Mouse (Mus musculus): ENCODE measurements around the gene Rrp9.
"Not testable (repeated sequence)": the region's sequence is repeated elsewhere in the genome, so short reads cannot be mapped to it uniquely, and the experiment has no call there.

The Rrp9 gene

GRCm38 (mm10) chr9:106473753-106474105 is 2.0 kb upstream of the Rrp9 start:
- DNase-seq (ENCODE audit: low read depth, low spot score) = no peak

GRCm38 (mm10) chr9:106474456-106474855 is 1.3 kb upstream of the Rrp9 start:
- DNase-seq (ENCODE audit: low read depth, low spot score) = peak; percentile 78

DNA sequence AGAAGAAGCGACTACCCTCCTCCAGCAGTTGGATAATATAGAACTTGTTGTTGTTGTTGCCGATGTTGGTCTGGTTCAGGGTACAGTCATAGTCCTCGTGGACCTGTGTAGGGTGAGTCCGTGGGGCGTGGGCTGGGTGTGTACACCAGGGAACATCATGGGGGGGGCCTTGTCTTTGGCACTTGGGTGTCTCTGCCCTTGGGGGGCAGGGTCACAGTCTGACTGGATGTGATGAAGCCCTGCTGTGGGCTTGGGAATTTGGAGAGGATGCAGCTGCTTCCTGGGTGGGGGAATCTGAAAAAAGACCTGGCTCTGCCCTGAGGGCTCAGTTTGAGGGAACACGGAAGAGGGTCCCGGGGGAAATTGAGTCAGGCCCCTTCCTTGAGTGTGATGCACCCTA is 717 bp upstream of the Rrp9 start:
- DNase-seq (ENCODE audit: low read depth, low spot score) = no peak

DNA sequence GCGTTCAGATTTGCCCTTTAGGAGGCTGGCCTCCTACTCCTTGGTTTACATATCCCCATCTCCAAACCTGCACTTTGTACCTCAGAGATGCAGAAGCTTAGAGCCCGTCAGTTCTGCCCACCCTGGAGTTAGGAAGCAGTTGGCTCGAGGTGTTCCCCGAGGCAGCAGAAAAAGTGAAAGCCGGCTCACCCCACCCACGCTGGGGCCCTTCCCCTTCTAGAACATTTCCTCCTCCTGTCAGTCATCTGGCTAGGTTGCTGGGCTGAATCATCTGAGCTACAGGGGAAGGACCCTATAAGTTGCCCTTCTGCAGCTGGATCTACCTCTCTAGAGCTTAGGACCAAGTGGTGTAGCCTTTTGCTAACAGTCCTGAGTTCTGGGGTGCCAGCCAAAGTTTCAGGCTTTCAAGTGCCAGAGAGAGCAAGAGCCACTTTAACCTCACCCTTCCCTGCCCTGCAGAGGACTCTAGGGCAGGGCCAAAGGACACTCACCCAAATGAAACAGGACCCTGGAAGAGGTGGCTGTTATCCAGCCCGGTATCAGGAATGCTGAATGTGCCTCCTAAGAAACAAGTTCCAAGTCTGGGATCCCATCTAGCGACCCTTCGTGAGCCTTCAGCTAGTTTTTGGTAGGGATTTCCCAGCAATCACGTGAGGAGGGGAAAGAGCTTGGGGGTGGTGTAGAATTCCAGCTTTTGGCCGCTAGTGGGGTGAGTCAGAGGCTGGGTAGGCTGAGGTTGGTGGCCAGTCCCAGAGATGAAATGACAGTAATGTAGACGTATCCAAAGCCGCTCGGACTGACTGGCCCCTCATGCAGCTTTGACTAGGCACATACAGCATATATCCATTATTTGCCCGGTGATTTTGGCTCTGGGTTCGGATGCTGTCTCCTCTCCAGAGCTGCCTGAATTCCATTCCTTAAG is 500 bp downstream of the Rrp9 start:
- DNase-seq (ENCODE audit: low read depth, low spot score) = no peak

DNA sequence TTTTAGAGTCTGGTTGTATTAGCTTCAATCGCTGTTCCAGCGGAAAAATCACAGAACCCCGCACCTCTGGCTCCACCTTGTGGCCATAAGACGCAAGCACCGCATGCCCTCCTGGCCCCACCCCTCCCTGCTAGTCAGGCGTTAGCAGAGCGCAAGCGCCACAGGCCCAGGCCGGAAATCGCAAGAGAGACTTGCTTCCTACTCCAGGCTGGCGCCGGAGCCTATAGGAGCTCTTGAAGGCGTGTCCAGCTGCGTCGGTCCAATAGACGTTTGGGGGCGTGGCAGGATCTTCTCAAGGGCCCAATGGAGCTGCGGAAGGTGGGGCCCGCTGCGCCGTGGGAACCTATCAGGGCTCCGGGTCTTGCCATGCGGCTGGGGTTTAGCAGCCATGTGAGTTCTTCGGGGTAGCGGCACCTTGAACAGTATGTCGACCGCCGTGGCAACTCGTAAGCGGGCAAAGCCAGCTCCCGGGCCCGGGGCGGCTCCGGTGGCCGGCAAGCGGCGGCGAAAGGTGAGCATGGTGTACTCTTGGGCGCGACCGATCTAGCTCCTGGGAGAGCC is 1.2 kb downstream of the Rrp9 start, which contains the start of gene Parp3:
Parp3 (minus strand) TSS at position 26 of the 561 bp plus-strand sequence.
- peak; percentile 99 for DNase-seq (ENCODE audit: low read depth, low spot score)

DNA sequence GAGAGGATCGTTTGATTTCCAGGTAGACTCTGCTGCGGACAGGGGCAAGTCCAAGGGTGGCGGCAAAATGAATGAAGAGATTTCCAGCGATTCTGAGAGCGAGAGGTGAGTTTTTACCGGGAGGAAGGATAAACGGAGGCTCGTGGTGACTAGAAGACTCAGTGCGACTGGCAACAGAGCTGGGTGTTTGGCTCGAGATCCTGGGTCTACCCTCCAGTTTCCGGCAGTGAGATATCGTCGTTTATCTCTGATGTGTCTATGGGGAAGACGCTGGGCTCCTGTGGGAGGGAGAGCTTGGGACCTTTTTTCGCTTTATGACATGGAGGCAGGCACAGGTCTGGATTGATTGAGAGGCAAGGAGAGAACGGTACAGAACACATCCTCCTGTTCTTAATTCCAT is 1.9 kb downstream of the Rrp9 start:
- DNase-seq (ENCODE audit: low read depth, low spot score) = no peak

DNA sequence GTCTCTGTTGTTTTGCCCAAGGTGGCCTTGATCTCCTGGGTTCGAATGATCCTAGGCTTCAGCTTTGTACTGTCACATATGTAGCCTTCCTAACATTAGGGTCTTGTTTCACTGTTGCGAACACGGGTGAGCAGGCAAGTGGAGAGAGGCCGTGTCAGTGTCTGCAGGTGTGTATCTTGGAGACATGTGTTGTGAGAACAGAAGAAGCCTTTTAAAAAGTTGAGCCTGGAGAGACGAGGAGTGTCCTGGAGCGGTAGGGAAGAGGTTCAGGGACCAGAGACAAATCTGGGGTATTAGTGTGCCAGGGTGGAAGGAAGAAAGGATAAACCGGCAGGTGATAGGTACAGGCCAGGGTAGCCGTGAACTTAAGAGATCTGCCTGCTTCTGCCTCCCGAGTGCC is 2.3 kb downstream of the Rrp9 start:
- DNase-seq (ENCODE audit: low read depth, low spot score) = no peak

GRCm38 (mm10) chr9:106480541-106480940 is 4.8 kb downstream of the Rrp9 start:
- no peak for DNase-seq (ENCODE audit: low read depth, low spot score)

- no peak for DNase-seq (ENCODE audit: low read depth, low spot score)
Observed at GRCm38 (mm10) chr9:106481075-106481474, 5.3 kb downstream of the Rrp9 start.

GRCm38 (mm10) chr9:106481676-106482075 is 5.9 kb downstream of the Rrp9 start:
- DNase-seq (ENCODE audit: low read depth, low spot score) = no peak

DNA sequence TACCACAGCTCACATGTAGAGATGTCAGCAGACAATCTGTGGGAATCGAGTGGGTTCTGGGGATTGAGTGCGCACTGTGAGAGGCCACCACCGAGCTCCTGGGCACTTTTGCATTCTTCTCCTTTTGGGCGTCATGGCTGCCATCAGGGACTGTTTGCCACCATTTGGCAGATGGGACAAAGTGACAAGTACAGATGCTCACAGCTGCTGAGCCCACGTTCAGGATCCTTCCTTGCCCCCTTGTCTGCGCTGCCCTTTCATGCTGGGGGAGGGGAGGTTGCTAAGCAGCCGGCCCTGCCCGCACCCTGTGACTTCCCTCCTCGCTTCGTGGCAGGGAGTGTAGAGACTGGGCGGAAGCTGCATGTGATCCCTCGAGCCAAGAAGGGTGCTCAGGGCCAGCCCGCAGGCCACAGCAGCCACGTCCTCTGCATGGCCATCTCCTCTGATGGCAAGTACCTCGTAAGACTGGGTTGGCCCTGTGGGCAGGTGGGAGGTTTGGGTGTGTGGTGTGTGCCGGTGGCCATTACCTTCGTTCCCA is 6.9 kb downstream of the Rrp9 start:
- DNase-seq (ENCODE audit: low read depth, low spot score) = no peak

GRCm38 (mm10) chr9:106483136-106483535 is 7.4 kb downstream of the Rrp9 start:
- DNase-seq (ENCODE audit: low read depth, low spot score) = no peak

- DNase-seq (ENCODE audit: low read depth, low spot score) = no peak
Observed at GRCm38 (mm10) chr9:106483606-106484005, 7.8 kb downstream of the Rrp9 start.

- no peak for DNase-seq (ENCODE audit: low read depth, low spot score)
Observed at GRCm38 (mm10) chr9:106485076-106485475, 9.3 kb downstream of the Rrp9 start.

- not testable (repeated sequence) for DNase-seq (ENCODE audit: low read depth, low spot score)
Observed at GRCm38 (mm10) chr9:106487602-106488001, 11.8 kb downstream of the Rrp9 start.

DNA sequence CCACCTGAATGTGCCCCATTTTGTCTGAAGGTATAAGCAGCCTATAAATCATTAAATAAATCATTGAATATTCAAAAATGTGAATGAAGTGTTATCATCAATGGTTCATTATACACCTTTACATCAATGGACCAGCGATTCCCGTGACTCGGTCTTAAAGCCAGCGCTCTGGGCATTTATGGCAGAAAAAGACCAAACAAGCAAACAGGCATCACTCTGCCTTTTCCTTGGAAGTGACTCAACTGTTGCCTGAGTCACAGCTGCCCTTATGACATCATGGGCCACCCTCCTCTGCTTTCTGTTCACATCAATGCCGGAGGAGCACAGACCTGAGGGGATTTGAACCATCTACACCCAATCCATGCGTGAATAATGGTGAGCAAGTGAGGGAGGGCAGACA is 23.9 kb downstream of the Rrp9 start, which contains the start of gene Iqcf1:
Iqcf1 (plus strand) TSS at position 301 of the 400 bp plus-strand sequence.
- DNase-seq (ENCODE audit: low read depth, low spot score) = no peak

DNA sequence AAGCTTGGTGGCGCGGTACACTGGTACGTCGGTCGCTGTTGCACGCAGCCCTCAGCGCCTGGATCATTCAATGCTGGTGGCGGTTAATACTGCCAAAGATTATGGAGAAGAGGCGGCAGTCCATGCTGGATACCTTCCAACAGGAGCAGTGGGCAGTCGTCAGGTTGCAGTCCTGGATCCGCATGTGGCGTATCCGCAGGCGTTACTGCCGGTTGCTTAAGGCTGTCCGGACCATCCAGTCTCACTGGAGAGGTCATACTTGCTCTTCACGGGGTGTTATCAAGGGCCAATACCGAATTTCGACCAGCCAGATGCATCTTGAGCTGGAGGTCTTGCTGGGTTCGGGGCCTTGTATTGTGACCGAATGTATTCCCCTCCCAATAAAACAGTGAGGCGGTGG is 26.1 kb downstream of the Rrp9 start:
- DNase-seq (ENCODE audit: low read depth, low spot score) = no peak

DNA sequence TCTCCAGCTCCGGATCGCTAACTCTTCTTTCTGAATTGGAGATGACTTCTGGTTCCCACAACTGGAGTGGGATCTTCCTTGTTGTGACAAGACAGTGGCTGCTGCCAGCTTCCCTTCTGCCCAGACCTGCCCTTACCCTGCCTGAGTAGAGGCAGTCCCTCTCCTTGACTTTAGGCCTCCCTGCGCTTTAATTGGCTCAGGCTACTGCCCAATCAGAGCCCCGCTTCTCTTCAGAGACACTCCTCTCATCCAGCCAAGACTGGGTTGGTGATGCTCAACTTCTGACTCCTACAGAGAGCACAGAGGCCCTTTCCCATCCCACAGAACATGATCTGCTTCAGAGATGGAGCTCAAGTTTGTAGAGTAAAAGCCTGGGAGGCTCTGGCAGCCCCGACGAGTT is 28.5 kb downstream of the Rrp9 start:
- DNase-seq (ENCODE audit: low read depth, low spot score) = no peak

DNA sequence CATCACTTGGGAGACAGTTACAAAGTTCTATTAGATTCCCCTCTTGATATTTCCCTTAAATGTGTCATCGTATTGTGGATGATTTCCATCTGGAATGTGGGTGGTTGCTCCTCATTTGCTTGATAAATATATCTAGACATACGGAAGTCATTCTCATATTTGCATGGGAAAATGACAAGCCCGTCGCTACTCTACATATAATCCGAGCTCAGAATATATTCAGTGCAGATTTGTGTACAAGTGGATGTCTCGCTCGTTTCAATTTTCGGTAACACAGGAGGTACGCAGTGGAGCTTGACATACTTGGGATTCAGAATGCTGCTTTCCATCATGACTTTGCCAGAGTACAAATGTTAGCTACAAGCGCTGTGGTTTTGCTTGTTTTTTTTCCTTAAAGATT is 33.6 kb downstream of the Rrp9 start:
- no peak for DNase-seq (ENCODE audit: low read depth, low spot score)

DNA sequence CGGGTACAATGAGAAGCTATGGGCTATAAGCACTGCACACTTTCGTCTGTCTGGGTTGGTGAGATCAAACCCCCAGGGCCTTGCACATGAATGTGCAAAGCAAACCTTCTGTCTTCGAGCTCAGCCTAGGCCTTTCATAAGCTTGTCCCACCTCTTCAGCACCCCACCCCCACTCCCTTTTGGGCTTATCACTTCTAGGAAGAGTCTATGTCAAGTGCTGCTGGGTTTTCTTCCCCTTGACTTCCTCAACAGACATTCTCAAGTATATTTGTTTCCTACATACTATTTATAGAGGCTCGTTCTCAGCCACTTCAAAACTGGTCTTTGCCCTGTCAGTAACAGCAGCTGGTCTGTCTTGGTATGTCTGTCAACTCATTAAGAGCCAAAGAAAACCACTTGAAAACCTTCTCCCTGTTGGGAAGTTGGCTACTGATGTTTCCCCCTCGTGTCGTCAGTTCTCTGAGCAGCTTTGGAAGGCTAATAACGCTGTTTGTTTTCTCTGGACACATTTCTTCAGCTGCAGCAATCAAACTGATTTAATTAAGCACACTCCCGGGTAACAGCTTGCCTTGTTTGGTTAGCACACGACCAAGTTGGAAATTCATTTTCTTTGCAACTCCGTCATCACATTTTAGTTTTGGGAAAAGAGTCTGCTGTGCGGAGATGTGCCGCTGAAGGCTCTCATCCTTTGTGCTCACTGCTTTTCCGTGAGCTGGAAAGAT is 37.1 kb downstream of the Rrp9 start:
- no peak for DNase-seq (ENCODE audit: low read depth, low spot score)

DNA sequence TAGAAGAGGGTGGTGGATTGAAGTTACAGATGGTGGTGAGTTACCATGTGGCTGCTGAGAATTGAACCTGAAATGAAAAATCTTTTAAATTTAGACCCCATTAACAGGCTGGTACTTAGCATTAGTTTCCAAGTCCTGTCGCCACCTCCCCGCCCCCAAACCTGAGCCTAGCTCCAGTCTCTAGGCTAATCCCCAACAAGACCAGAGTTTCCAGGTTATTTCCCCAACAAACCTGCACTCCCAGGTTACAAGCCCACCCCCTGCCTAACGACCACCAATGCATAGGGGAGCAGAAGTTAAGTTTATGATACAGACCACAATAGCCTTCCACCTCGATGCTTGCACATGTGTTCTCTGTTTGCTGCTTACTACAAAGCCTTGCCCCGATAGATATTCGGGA is 37.8 kb downstream of the Rrp9 start:
- no peak for DNase-seq (ENCODE audit: low read depth, low spot score)

- no peak for DNase-seq (ENCODE audit: low read depth, low spot score)
Observed at GRCm38 (mm10) chr9:106514273-106514672, 38.5 kb downstream of the Rrp9 start, which contains the start of gene Iqcf5. TSS of gene Iqcf5 (plus strand) at chr9:106514573.
